Mouse (Mus musculus): ENCODE results near the gene Fmo6.

Fmo6 gene

GRCm38 (mm10) chr1:162914932-162915556, 22.3 kb downstream of the Fmo6 start:
- in situ Hi-C loops (cut with MboI, MseI), result no loop called here

GRCm38 (mm10) chr1:162912085-162912484, 25.2 kb downstream of the Fmo6 start:
- in situ Hi-C loops (cut with MboI, MseI), result no loop called here

DNA sequence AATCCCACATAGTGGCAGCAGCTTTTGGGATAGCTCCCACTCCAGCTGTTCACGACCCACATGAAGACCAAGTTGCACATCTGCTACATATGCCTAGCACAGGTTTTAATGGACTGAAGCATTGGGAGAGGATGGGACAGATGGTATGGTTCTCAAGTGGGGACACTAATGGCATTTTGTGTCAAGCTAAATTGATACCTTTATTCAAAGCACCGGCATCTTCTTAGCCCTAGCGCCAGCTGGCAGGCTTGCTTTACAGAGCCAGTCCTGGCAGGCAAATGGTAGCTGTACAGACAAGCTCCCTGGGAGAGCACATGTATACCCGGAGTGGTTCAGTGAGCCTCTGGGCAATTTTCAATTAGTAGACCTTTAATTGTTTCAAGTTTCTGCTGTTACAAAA, 35.4 kb downstream of the Fmo6 start:
- in situ Hi-C loops (cut with MboI, MseI), result no loop called here

DNA sequence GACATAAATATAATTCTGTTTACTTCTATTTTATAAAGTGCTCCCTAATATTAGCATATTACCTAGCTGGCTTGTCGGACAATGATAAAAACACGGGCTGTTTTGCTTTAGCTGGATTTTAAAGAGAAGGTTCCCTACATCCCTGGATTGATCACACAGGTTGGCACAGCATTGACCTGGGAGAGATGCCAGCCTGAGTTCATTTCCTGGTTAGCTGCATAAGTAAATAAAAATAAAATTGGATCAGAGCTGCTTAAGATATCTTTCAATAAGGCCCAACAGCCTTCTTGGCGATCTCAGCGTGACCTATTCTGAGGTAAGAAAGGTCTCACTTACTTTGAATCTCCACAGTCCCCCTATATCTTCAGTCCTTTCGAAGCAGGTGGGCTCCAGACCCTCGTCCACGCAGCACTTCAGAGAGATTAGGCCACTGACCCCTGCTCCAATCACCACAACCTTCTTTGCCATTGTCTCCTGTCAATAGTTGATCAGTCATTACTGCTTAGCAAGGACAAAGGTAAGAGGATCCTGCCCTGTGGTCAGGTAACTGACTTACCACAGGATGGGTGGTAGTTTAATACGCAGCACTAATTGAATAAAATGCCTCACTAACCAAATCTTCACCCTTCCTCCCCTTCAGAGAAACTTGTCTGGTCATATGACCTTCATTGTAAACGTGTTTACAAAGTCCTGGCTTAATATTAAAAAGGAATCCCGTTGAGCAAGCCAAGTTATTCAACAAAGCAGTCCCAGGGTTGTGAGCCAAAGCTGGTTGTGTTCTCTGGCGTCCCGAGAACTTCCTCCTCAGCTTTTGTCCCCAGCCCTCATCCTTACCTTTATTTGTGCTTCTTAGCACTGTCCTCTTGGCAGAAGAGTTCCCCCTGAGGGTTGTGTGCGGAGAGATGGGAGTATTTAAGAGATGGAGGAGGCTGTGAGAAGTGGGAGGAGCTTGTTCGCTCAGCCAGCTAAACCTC, 39.2 kb downstream of the Fmo6 start, which contains the start of gene Fmo2:
Gene Fmo2, minus strand, starts transcription at position 889 of the 974 bp plus-strand sequence.
- in situ Hi-C loops (cut with MboI, MseI), result loop anchor here in 1 of 2 experiments (5.0 to 10.0 kb wide), 2 partner anchors 174 to 1007 kb away; no protein-coding TSS in a partner anchor

DNA sequence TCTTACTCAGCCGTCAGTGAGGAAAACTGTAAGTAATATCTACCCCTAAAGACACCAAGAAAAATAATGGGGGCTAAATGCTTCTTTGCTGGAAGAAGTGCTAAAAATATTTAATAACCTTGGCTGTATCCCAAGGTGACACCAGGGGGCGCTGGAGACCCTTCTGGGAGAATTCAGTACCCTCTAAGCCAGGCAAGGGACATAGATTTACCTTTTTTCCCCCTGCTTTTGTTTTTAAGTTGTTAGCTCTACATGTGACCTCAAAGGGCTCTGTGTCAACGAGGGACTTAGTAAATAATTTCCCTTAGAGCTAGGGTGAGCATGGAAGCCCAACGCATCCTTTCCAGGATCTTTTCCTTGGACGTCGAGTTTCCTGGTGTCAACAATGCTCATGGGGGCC, 41.4 kb downstream of the Fmo6 start:
- in situ Hi-C loops (cut with MboI, MseI), result loop anchor here in 1 of 2 experiments (5.0 to 10.0 kb wide), 2 partner anchors 176 to 1009 kb away; no protein-coding TSS in a partner anchor

- in situ Hi-C loops (cut with MboI, MseI), result loop anchor here in 1 of 2 experiments (10.0 kb wide), 1 partner anchor 1012 kb away; no protein-coding TSS in a partner anchor
Measured at GRCm38 (mm10) chr1:162893014-162893413, 44.3 kb downstream of the Fmo6 start.

GRCm38 (mm10) chr1:162891980-162892451, 45.3 kb downstream of the Fmo6 start:
- in situ Hi-C loops (cut with MboI, MseI), result loop anchor here in 1 of 2 experiments (10.0 kb wide), 1 partner anchor 1013 kb away; no protein-coding TSS in a partner anchor

DNA sequence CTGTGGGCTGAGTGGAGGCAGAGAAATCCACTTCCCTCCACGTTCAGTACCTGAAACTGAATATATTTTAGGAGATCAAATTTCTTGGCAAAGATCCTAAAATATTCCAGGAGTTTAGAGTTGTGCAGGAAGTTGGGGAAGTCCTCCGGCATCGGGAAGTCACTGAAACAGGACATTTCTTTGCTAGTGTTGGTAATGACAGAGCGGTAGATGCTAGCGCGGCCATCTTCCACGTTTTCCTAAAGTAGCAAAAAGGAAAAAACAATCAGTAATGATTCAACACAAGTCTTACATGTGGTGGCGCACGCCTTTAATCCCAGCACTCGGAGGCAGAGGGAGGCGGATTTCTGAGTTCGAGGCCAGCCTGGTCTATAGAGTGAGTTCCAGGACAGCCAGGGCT, 48.7 kb downstream of the Fmo6 start:
- in situ Hi-C loops (cut with MboI, MseI), result no loop called here

- in situ Hi-C loops (cut with MboI, MseI), result no loop called here
Measured at GRCm38 (mm10) chr1:162887644-162888043, 49.7 kb downstream of the Fmo6 start.

- in situ Hi-C loops (cut with MboI, MseI), result no loop called here
Measured at GRCm38 (mm10) chr1:162886138-162886816, 51.0 kb downstream of the Fmo6 start.

DNA sequence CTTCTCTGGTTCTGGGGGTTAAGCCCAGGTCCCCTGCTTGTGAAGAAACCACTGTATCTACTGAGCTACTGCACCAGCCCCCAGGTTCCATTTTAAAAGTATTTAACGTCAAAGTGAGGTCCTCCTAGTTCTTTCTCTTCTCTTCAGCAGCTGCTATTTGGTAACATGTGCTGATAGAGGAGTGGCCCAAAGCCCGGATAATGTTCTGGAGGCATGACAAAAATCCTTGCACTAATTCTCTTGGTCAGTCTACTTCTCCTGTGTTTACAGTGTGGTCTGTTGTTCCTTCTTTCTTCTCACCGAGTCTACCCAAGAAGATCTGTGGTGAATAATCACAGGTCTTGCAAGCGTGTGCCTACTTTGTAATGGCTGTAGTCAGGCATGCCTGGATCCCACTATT, 54.6 kb downstream of the Fmo6 start:
- in situ Hi-C loops (cut with MboI, MseI), result loop anchor here in 1 of 2 experiments (5.0 kb wide), 1 partner anchor 1015 kb away; no protein-coding TSS in a partner anchor

- in situ Hi-C loops (cut with MboI, MseI), result loop anchor here in 1 of 2 experiments (5.0 kb wide), 1 partner anchor 1018 kb away; no protein-coding TSS in a partner anchor
Measured at GRCm38 (mm10) chr1:162879595-162880369, 57.5 kb downstream of the Fmo6 start.

GRCm38 (mm10) chr1:162875091-162875490, 62.2 kb downstream of the Fmo6 start:
- in situ Hi-C loops (cut with MboI, MseI), result no loop called here

- in situ Hi-C loops (cut with MboI, MseI), result no loop called here
Measured at GRCm38 (mm10) chr1:162871701-162872311, 65.5 kb downstream of the Fmo6 start.

DNA sequence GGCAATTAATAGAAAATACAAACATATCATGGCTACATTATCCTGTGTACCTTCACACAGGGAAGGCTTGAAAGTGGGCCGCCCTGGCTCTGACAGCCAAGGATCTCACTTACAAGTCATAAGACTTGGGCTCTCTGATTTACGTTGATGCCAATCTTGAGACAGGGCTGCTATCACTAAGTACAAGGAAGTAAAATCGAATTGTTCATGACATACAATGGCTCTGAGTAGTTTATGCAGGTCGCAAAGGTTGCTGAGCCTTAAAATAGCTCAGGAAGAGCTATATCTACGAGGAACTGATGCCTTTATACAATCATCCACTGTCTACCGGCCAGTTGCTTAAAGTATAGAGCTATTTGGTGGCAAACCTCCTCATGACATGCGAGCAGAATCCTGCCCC, 66.3 kb downstream of the Fmo6 start:
- in situ Hi-C loops (cut with MboI, MseI), result no loop called here

DNA sequence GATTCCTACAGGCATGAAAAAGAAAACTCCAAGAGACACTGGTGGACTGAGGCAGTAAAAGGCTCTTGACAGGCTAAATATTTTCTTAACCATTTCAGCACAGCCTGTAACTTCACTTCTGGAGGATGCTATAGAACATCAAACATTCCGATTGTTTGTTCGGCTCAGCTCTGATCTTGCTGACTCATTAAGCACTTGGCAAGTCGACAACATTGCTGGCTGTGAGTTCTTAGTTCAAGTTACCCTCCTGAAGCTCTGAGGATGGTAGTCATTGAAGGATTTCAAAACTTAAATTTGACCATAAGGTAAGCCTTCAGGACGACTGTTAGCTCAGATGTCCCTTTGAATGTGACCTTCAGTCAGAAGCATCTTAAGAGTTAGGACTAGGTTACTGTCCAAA, 69.9 kb downstream of the Fmo6 start:
- in situ Hi-C loops (cut with MboI, MseI), result loop anchor here in 1 of 2 experiments (10.0 kb wide), 1 partner anchor 1037 kb away; no protein-coding TSS in a partner anchor
